Mouse (Mus musculus) spleen, adult 2 months (tissue): ENCODE measurements around the gene Kank1. TPM values are rescaled to one million over a fixed set of nuclear protein-coding genes. Genes with fewer than 3 reads are reported as not detected.
"Not testable (repeated sequence)": the region's sequence is repeated elsewhere in the genome, so short reads cannot be mapped to it uniquely, and the experiment has no call there.

ENCODE experiments used
- DNase-seq, 2 experiments: peaks; one replicate each; pipeline versions ENCODE4 v3.0.0 to v3.0.0-alpha.2; 2012 to 2021; ENCODE audit warnings: low spot score in 2 of 2, low read depth in 1 of 2
- H3K27ac ChIP-seq: fragments of 200-500 bp; 2 replicates; pipeline ENCODE4 v1.5.1; 2012; ENCODE audit warnings: low read length, inconsistent platforms; ENCODE audit not compliant: insufficient read depth
- H3K27me3 ChIP-seq: fragments of 200-500 bp; 2 replicates; pipeline ENCODE4 v1.6.1; 2012; ENCODE audit warnings: mild to moderate bottlenecking, moderate library complexity, low read length, inconsistent platforms; ENCODE audit not compliant: control insufficient read depth, insufficient read depth
- H3K36me3 ChIP-seq: fragments of 200-500 bp; 2 replicates; pipeline ENCODE4 v1.6.1; 2012; ENCODE audit warnings: mild to moderate bottlenecking, low read length, inconsistent platforms; ENCODE audit not compliant: control insufficient read depth, insufficient read depth
- H3K4me1 ChIP-seq: fragments of 200-500 bp; 2 replicates; pipeline ENCODE4 v1.6.1; 2011; ENCODE audit warnings: inconsistent platforms; ENCODE audit not compliant: control insufficient read depth, insufficient read depth, insufficient read length
- H3K4me3 ChIP-seq: fragments of 200-500 bp; 2 replicates; pipeline ENCODE4 v1.5.1; 2011; ENCODE audit warnings: mild to moderate bottlenecking, inconsistent platforms; ENCODE audit not compliant: insufficient read depth, insufficient read length; ENCODE audit errors: extremely low read depth
- CTCF ChIP-seq: fragments of 200-500 bp; IDR thresholded peaks from 2 replicates; pipeline ENCODE4 v1.5.1; 2011; ENCODE audit warnings: mild to moderate bottlenecking, inconsistent platforms; ENCODE audit not compliant: insufficient read depth, insufficient read length, insufficient replicate concordance; ENCODE audit errors: extremely low read depth
- POLR2A ChIP-seq: fragments of 200-500 bp; IDR thresholded peaks from 2 replicates; pipeline ENCODE4 v1.6.1; 2011; ENCODE audit warnings: low read depth, low read length, inconsistent platforms
- WGBS: fragments of 180-500 bp; shearing (Covaris S2); methylation state at CpG from one replicate; pipeline ENCODE4 v1.1.7; 2018; 5-methylcytosine and 5-hydroxymethylcytosine counted together
- polyA plus RNA-seq: library from polyadenylated mRNA; depleted of rRNA; stranded (reverse); fragments of >200 nt; gene quantifications from 2 replicates; pipeline ENCODE4 v1.2.3, GENCODE M21; 2012

Gene Kank1
- polyA plus RNA-seq, 1 experiment: 4.9 TPM

- H3K4me3 ChIP-seq: no peak overlapping the region
- TF ChIP-seq POLR2A: no peak
- no peak for TF ChIP-seq CTCF
- no peak overlapping the region for H3K27ac ChIP-seq
- no peak for DNase-seq
- no peaks in the 10 kb centered on the region for H3K27me3 ChIP-seq
- H3K4me1 ChIP-seq: no peaks in the 10 kb centered on the region
- no peaks in the 10 kb centered on the region for H3K36me3 ChIP-seq
- 68% methylated on average over 2 of the region's 2 CpGs for WGBS
Measured at GRCm38 (mm10) chr19:25446683-25447082, 209.9 kb downstream of the Kank1 start.

GRCm38 (mm10) chr19:25447373-25447772 is 210.6 kb downstream of the Kank1 start:
- Histone ChIP-seq H3K27ac (no peak overlapping the region), H3K4me3 (no peak overlapping the region), H3K27me3 (no peaks in the 10 kb centered on the region), H3K36me3 (no peaks in the 10 kb centered on the region), H3K4me1 (no peaks in the 10 kb centered on the region)
- TF ChIP-seq POLR2A: no peak
- no peak for TF ChIP-seq CTCF
- DNase-seq: no peak
- WGBS: 76% methylated on average over 5 of the region's 5 CpGs

DNA sequence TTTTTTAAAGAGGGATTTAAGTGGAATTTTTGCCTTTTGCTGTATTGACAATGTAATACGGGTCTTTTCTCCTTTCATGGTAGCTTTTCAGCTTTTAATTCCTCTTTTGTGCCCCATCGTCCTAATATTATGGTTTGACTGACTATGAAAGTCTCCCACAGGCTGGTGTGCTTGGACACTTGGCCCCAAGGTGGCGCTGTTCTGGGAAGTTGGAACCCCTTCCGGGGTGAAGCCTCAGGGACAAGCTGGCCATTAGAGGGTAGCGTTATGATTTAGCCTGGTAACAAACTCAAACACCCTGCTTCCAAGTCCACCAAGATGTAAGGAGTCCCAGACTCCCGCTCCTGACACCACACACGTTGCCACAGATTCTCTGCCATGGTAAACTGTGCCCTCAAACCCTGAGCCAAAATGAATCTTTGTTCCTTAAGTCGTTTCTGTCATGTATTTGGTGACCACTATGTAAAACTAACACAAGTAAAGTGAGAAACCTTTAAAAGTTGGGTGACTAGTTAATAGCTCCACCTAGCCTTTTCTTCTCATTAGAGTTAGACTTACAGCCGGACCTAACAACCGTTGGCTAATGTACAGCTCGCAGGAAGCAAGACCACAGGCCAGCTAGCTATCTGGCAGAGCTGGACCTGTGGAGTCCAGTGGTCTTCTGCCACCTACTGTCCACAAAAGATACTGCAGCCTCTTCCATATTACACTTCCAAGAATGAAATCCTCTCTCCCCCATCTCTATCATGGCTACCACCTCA is 214.3 kb downstream of the Kank1 start:
- Histone ChIP-seq H3K4me3 (no peak overlapping the region), H3K27me3 (no peaks in the 10 kb centered on the region), H3K27ac (no peak overlapping the region), H3K36me3 (no peaks in the 10 kb centered on the region), H3K4me1 (no peaks in the 10 kb centered on the region)
- no peak for TF ChIP-seq POLR2A
- no peak for TF ChIP-seq CTCF
- WGBS: 39% methylated on average over 11 of the region's 11 CpGs
- no peak for DNase-seq

GRCm38 (mm10) chr19:25453146-25453545 is 216.4 kb downstream of the Kank1 start:
- Histone ChIP-seq H3K27ac (no peak overlapping the region), H3K36me3 (no peaks in the 10 kb centered on the region), H3K4me3 (no peak overlapping the region), H3K27me3 (no peaks in the 10 kb centered on the region), H3K4me1 (no peaks in the 10 kb centered on the region)
- no peak for TF ChIP-seq CTCF
- no peak for TF ChIP-seq POLR2A
- WGBS: 83% methylated on average over 5 of the region's 5 CpGs
- DNase-seq: no peak

GRCm38 (mm10) chr19:25460760-25461159 is 224.0 kb downstream of the Kank1 start:
- no peaks in the 10 kb centered on the region for H3K27me3 ChIP-seq
- TF ChIP-seq CTCF (no peak), POLR2A (no peak)
- 91% methylated on average over 8 of the region's 8 CpGs for WGBS
- no peak overlapping the region for H3K27ac ChIP-seq
- no peaks in the 10 kb centered on the region for H3K36me3 ChIP-seq
- no peak for DNase-seq
- no peak overlapping the region for H3K4me3 ChIP-seq
- no peaks in the 10 kb centered on the region for H3K4me1 ChIP-seq

- no peaks in the 10 kb centered on the region for H3K4me1 ChIP-seq
- H3K4me3 ChIP-seq: no peak overlapping the region
- TF ChIP-seq POLR2A: no peak
- no peaks in the 10 kb centered on the region for H3K36me3 ChIP-seq
- H3K27me3 ChIP-seq: no peaks in the 10 kb centered on the region
- no peak for DNase-seq
- WGBS: 89% methylated on average over 20 of the region's 20 CpGs
- no peak overlapping the region for H3K27ac ChIP-seq
Measured at GRCm38 (mm10) chr19:25461553-25462320, 225.0 kb downstream of the Kank1 start.

GRCm38 (mm10) chr19:25475806-25476205 is 239.0 kb downstream of the Kank1 start:
- not testable (repeated sequence) for H3K27ac ChIP-seq, H3K36me3 ChIP-seq, H3K4me1 ChIP-seq, H3K27me3 ChIP-seq, H3K4me3 ChIP-seq, DNase-seq
- 64% methylated on average over 4 of the region's 4 CpGs for WGBS
